11 mouse cellular contexts compared by ENCODE assay signal in genomic region chr11:19991303-19991976, GRCm38 (mm10).
DNase-seq lines count a peak whose midpoint lies in the region; ATAC-seq and TF ChIP-seq lines count a peak whose summit lies in the region.
"Had no signal": no experiment of that assay in that cellular context is flagged by ENCODE, and none has a peak within 500 bp of the region (broad histone marks: within the 10 kb centered on the region; RNA-seq: fewer than 3 reads in every experiment).

No protein-coding gene starts in this region.

- no peaks in the 10 kb centered on the region for H3K9me3 ChIP-seq in limb, embryonic 12.5 days
- no peaks in the 10 kb centered on the region for H3K9me3 ChIP-seq in limb, embryonic 10.5 days (replicated peaks)
- H3K9me3 ChIP-seq in intestine, embryonic 16.5 days (ENCODE audit: control insufficient read depth, low read length): no peaks in the 10 kb centered on the region
- H3K9me3 ChIP-seq: megakaryocyte, embryonic 14.5 days had no signal

- no peak for TF ChIP-seq CTCF in thymus, adult 2 months (IDR thresholded peaks at IDR 0.05; ENCODE audit: borderline replicate concordance, control insufficient read depth, extremely low read depth, insufficient read depth, low read length, poor library complexity)

- no peak overlapping the region for H3K4me3 ChIP-seq in limb, embryonic 12.5 days (replicated peaks)
- no peak overlapping the region for H3K4me3 ChIP-seq in limb, embryonic 10.5 days
- H3K4me3 ChIP-seq in intestine, embryonic 16.5 days (ENCODE audit: low read length): no peak overlapping the region
- no peak overlapping the region for H3K4me3 ChIP-seq in thymus, adult 2 months (ENCODE audit: control insufficient read depth, insufficient read depth, low read length)
- H3K4me3 ChIP-seq: erythroblast, embryonic 14.5 days had no signal

- peak overlapping the region; percentile 4; the same call in 1 of the 2 replicates for H3K27ac ChIP-seq in limb, embryonic 12.5 days
- H3K27ac ChIP-seq in limb, embryonic 10.5 days: no peak overlapping the region
- H3K27ac ChIP-seq in intestine, embryonic 16.5 days (ENCODE audit: low read length): peak overlapping the region; percentile 78
- no peak overlapping the region for H3K27ac ChIP-seq in thymus, adult 2 months (ENCODE audit: control insufficient read depth, insufficient read depth, low read length)

- 63% methylated on average over 12 of the region's 12 CpGs for WGBS in limb, embryonic 12.5 days
- WGBS in limb, embryonic 10.5 days: 75% methylated on average over 12 of the region's 12 CpGs
- whole genome bisulfite sequencing in intestine, embryonic 16.5 days: 50% methylated on average over 12 of the region's 12 CpGs
- 94% methylated on average over 12 of the region's 12 CpGs for WGBS in thymus, adult 2 months

- peak; percentile 64 for DNase-seq in cerebellum, adult 11-12 months
- DNase-seq in limb, embryonic 10.5 days (ENCODE audit: low spot score): no peak
- peak; percentile 38 for DNase-seq in lung, postnatal 14 days
- no peak for DNase-seq in layer of hippocampus, adult 11-12 months (ENCODE audit: low spot score)
- no peak for DNase-seq in thymus, adult 2 months
- DNase-seq: thymus, postnatal 36 days had no signal

- no peaks in the 10 kb centered on the region for H3K27me3 ChIP-seq in limb, embryonic 12.5 days
- no peaks in the 10 kb centered on the region for H3K27me3 ChIP-seq in limb, embryonic 10.5 days (ENCODE audit: low read depth, poor library complexity, severe bottlenecking)
- no peaks in the 10 kb centered on the region for H3K27me3 ChIP-seq in intestine, embryonic 16.5 days (replicated peaks; ENCODE audit: control insufficient read depth, insufficient read depth, low read length)
- H3K27me3 ChIP-seq in thymus, adult 2 months (ENCODE audit: control insufficient read depth, insufficient read depth, low read length): no peaks in the 10 kb centered on the region
- H3K27me3 ChIP-seq: megakaryocyte, embryonic 14.5 days had no signal

- no peak overlapping the region for H3K4me2 ChIP-seq in limb, embryonic 12.5 days
- no peak overlapping the region for H3K4me2 ChIP-seq in intestine, embryonic 16.5 days (ENCODE audit: low read depth, low read length)

- H3K36me3 ChIP-seq in limb, embryonic 12.5 days: no peaks in the 10 kb centered on the region
- no peaks in the 10 kb centered on the region for H3K36me3 ChIP-seq in limb, embryonic 10.5 days
- H3K36me3 ChIP-seq in intestine, embryonic 16.5 days (ENCODE audit: control insufficient read depth, insufficient read depth, low read length): no peaks in the 10 kb centered on the region
- H3K36me3 ChIP-seq in thymus, adult 2 months (ENCODE audit: control insufficient read depth, insufficient read depth, low read length): no peaks in the 10 kb centered on the region

- no peak for TF ChIP-seq POLR2A in thymus, adult 2 months (IDR thresholded peaks at IDR 0.05; ENCODE audit: control insufficient read depth, extremely low read depth, insufficient read depth, low read length, poor library complexity)

- no peak for ATAC-seq in cerebellum, adult (ENCODE audit: insufficient number of reproducible peaks, low FRiP score, low TSS enrichment)
- no peak for ATAC-seq in limb, embryonic 12.5 days (ENCODE audit: insufficient number of reproducible peaks, insufficient read depth, low FRiP score, low TSS enrichment, low read depth)
- ATAC-seq in intestine, embryonic 16.5 days: no peak

- H3K9ac ChIP-seq in limb, embryonic 12.5 days (replicated peaks): no peak overlapping the region
- no peak overlapping the region for H3K9ac ChIP-seq in intestine, embryonic 16.5 days (ENCODE audit: low read depth, low read length)

- peaks cover 65% of the 10 kb centered on the region for H3K4me1 ChIP-seq in limb, embryonic 12.5 days (replicated peaks)
- H3K4me1 ChIP-seq in limb, embryonic 10.5 days: peaks cover 76% of the 10 kb centered on the region
- H3K4me1 ChIP-seq in intestine, embryonic 16.5 days (ENCODE audit: control insufficient read depth, insufficient read depth, low read length): peaks cover 61% of the 10 kb centered on the region
- peaks cover 47% of the 10 kb centered on the region for H3K4me1 ChIP-seq in thymus, adult 2 months (replicated peaks; ENCODE audit: control insufficient read depth, insufficient read depth, low read length)

Comparison
In these comparisons a context has a peak if more than half of its experiments do, and no peak if none do; other contexts are left out.
1. H3K27ac ChIP-seq: peak in limb, embryonic 12.5 days (single experiment) and intestine, embryonic 16.5 days (single experiment); none in limb, embryonic 10.5 days (single experiment) and thymus, adult 2 months (single experiment).
2. DNase-seq: peak in cerebellum, adult 11-12 months (single experiment) and lung, postnatal 14 days (single experiment); none in limb, embryonic 10.5 days (single experiment), layer of hippocampus, adult 11-12 months (single experiment) and thymus, adult 2 months (single experiment).